Mouse (Mus musculus) stomach, embryonic 14.5 days (tissue): ENCODE measurements around the gene Iqcm. TPM values are rescaled to one million over a fixed set of nuclear protein-coding genes. Genes with fewer than 3 reads are reported as not detected.

Experiments used
- ATAC-seq: fragments of 200-750 bp; cut with Nextera tagmentation; 2 replicates; pipeline ENCODE4 v1.8.0; 2017; ENCODE audit warnings: low read depth, moderate TSS enrichment; ENCODE audit not compliant: insufficient number of reproducible peaks, insufficient read depth, low FRiP score
- H3K27ac ChIP-seq: fragments of 300-500 bp; sonication (generic); 2 replicates; pipeline ENCODE4 v1.5.1; 2014; ENCODE audit warnings: mild to moderate bottlenecking, low read length, moderate library complexity, mixed read lengths
- H3K27me3 ChIP-seq: fragments of 300-500 bp; sonication (generic); 2 replicates; pipeline ENCODE4 v1.6.1; 2014; ENCODE audit warnings: low read length, control low read depth, mixed read lengths; ENCODE audit not compliant: control insufficient read depth, insufficient read depth
- H3K36me3 ChIP-seq: fragments of 300-500 bp; sonication (generic); 2 replicates; pipeline ENCODE4 v1.6.1; 2014; ENCODE audit warnings: mild to moderate bottlenecking, control low read depth, low read length, moderate library complexity, mixed read lengths; ENCODE audit not compliant: control insufficient read depth, insufficient read depth
- H3K4me1 ChIP-seq: fragments of 300-500 bp; sonication (generic); 2 replicates; pipeline ENCODE4 v1.6.1; 2014; ENCODE audit warnings: low read length, control low read depth, mixed read lengths; ENCODE audit not compliant: control insufficient read depth, insufficient read depth
- H3K4me2 ChIP-seq: fragments of 300-500 bp; sonication (generic); replicated peaks from 2 replicates; pipeline ENCODE4 v1.6.1; 2014; ENCODE audit warnings: low read depth, low read length, control low read depth
- H3K4me3 ChIP-seq: fragments of 300-500 bp; sonication (generic); 2 replicates; pipeline ENCODE4 v1.5.1; 2014; ENCODE audit warnings: low read depth, low read length, control low read depth
- H3K9ac ChIP-seq: fragments of 300-500 bp; sonication (generic); replicated peaks from 2 replicates; pipeline ENCODE4 v1.6.1; 2014; ENCODE audit warnings: low read depth, mild to moderate bottlenecking, control low read depth, low read length, moderate library complexity, mixed read lengths
- H3K9me3 ChIP-seq: fragments of 300-500 bp; sonication (generic); 2 replicates; pipeline ENCODE4 v1.6.1; 2016; ENCODE audit warnings: low read depth, low read length, control low read depth; ENCODE audit not compliant: control insufficient read depth
- WGBS: fragments of 180-500 bp; shearing (Covaris S2); extraction: QIAGEN DNeasy Blood & Tissue Kit; methylation state at CpG from one replicate; pipeline ENCODE4 v1.1.7; 2014; 5-methylcytosine and 5-hydroxymethylcytosine counted together
- polyA plus RNA-seq: library from polyadenylated mRNA; unstranded; fragments of >200 nt; fragmentation: Nextera tagmentation; extraction: Ambion mirVana; gene quantifications from 2 replicates; pipeline ENCODE4 v1.2.1, GENCODE M21; 2014

Iqcm gene
- polyA plus RNA-seq, 1 experiment from 2014 or later: 0.22 TPM

GRCm38 (mm10) chr8:76018501-76018900 is 570.0 kb downstream of the Iqcm start:
- no peaks in the 10 kb centered on the region for H3K36me3 ChIP-seq
- no peaks in the 10 kb centered on the region for H3K9me3 ChIP-seq
- no peak overlapping the region for H3K4me2 ChIP-seq
- no peak overlapping the region for H3K9ac ChIP-seq
- H3K27ac ChIP-seq: no peak overlapping the region
- H3K4me1 ChIP-seq: no peaks in the 10 kb centered on the region
- H3K27me3 ChIP-seq: no peaks in the 10 kb centered on the region
- H3K4me3 ChIP-seq: no peak overlapping the region
- WGBS: 84% methylated on average over 4 of the region's 4 CpGs
- no peak for ATAC-seq

Other genes starting within 250 kb of the Iqcm start
- gene Rasd2, start 234.8 kb upstream of the Iqcm start, polyA plus RNA-seq: 2.6 and 2.7 TPM in 2 replicates
- not detected in 2 replicates for gene Gm10358, start 42.1 kb upstream of the Iqcm start, polyA plus RNA-seq